Mouse (Mus musculus): Measurements from ENCODE around the gene Timp3.

Gene Timp3

GRCm38 (mm10) chr10:86297307-86297706 is 2.9 kb upstream of the Timp3 start:
- DNase-seq (ENCODE audit: low read depth, low spot score) = no peak

- no peak for DNase-seq (ENCODE audit: low read depth, low spot score)
These were observed 1.8 kb upstream of the Timp3 start for GRCm38 (mm10) chr10:86298326-86298725.

GRCm38 (mm10) chr10:86299795-86300194 is 377 bp upstream of the Timp3 start:
- DNase-seq (ENCODE audit: low read depth, low spot score) = no peak

GRCm38 (mm10) chr10:86301117-86301490 is 932 bp downstream of the Timp3 start:
- no peak for DNase-seq (ENCODE audit: low read depth, low spot score)

GRCm38 (mm10) chr10:86301593-86302317 is 1.6 kb downstream of the Timp3 start:
- DNase-seq (ENCODE audit: low read depth, low spot score) = no peak

GRCm38 (mm10) chr10:86302318-86302648 is 2.1 kb downstream of the Timp3 start:
- DNase-seq (ENCODE audit: low read depth, low spot score) = no peak

GRCm38 (mm10) chr10:86302761-86303494 is 2.8 kb downstream of the Timp3 start:
- DNase-seq (ENCODE audit: low read depth, low spot score) = peak; percentile 51

GRCm38 (mm10) chr10:86303495-86303876 is 3.3 kb downstream of the Timp3 start:
- no peak for DNase-seq (ENCODE audit: low read depth, low spot score)

- peak; percentile 58 for DNase-seq (ENCODE audit: low read depth, low spot score)
These were observed 4.4 kb downstream of the Timp3 start for GRCm38 (mm10) chr10:86304583-86304982.

GRCm38 (mm10) chr10:86307235-86307634 is 7.1 kb downstream of the Timp3 start:
- DNase-seq (ENCODE audit: low read depth, low spot score) = no peak

GRCm38 (mm10) chr10:86310527-86310926 is 10.4 kb downstream of the Timp3 start:
- no peak for DNase-seq (ENCODE audit: low read depth, low spot score)

- DNase-seq (ENCODE audit: low read depth, low spot score) = no peak
These were observed 12.8 kb downstream of the Timp3 start for GRCm38 (mm10) chr10:86312976-86313375.

GRCm38 (mm10) chr10:86313448-86313847 is 13.3 kb downstream of the Timp3 start:
- DNase-seq (ENCODE audit: low read depth, low spot score) = no peak

- DNase-seq (ENCODE audit: low read depth, low spot score) = no peak
These were observed 15.3 kb downstream of the Timp3 start for GRCm38 (mm10) chr10:86315513-86315912.

GRCm38 (mm10) chr10:86317633-86318032 is 17.5 kb downstream of the Timp3 start:
- DNase-seq (ENCODE audit: low read depth, low spot score) = no peak

- DNase-seq (ENCODE audit: low read depth, low spot score) = no peak
These were observed 18.5 kb downstream of the Timp3 start for GRCm38 (mm10) chr10:86318552-86319140.

GRCm38 (mm10) chr10:86319526-86319925 is 19.4 kb downstream of the Timp3 start:
- DNase-seq (ENCODE audit: low read depth, low spot score) = no peak

GRCm38 (mm10) chr10:86320204-86320603 is 20.0 kb downstream of the Timp3 start:
- DNase-seq (ENCODE audit: low read depth, low spot score) = no peak

GRCm38 (mm10) chr10:86321194-86321593 is 21.0 kb downstream of the Timp3 start:
- no peak for DNase-seq (ENCODE audit: low read depth, low spot score)

- no peak for DNase-seq (ENCODE audit: low read depth, low spot score)
These were observed 21.8 kb downstream of the Timp3 start for GRCm38 (mm10) chr10:86322006-86322405.

GRCm38 (mm10) chr10:86323275-86323994 is 23.3 kb downstream of the Timp3 start:
- DNase-seq (ENCODE audit: low read depth, low spot score) = no peak

- no peak for DNase-seq (ENCODE audit: low read depth, low spot score)
These were observed 25.1 kb downstream of the Timp3 start for GRCm38 (mm10) chr10:86325272-86325671.

Data from forelimb bud, embryonic 11.5 days (tissue).